Mouse (Mus musculus) cortical plate, adult 2 months (tissue): ENCODE measurements around the gene Fignl2. TPM values are rescaled to one million over a fixed set of nuclear protein-coding genes. Genes with fewer than 3 reads are reported as not detected.
A peak's percentile ranks its signal among the peaks of the same experiment; 100 is the strongest.
"Not testable (repeated sequence)": the region's sequence is repeated elsewhere in the genome, so short reads cannot be mapped to it uniquely, and the experiment has no call there.

Experiments
- H3K27ac ChIP-seq: fragments of 200-500 bp; 2 replicates; pipeline ENCODE4 v1.5.1; 2012; ENCODE audit warnings: low read length, control low read depth, inconsistent platforms; ENCODE audit not compliant: insufficient read depth
- H3K4me1 ChIP-seq: fragments of 200-500 bp; 2 replicates; pipeline ENCODE4 v1.6.1; 2011; ENCODE audit warnings: low read length; ENCODE audit not compliant: control insufficient read depth, insufficient read depth
- H3K4me3 ChIP-seq: fragments of 200-500 bp; 2 replicates; pipeline ENCODE4 v1.5.1; 2011; ENCODE audit warnings: mild to moderate bottlenecking, low read length, control low read depth; ENCODE audit not compliant: insufficient read depth
- CTCF ChIP-seq: fragments of 200-500 bp; IDR thresholded peaks from 2 replicates; pipeline ENCODE4 v1.5.1; 2011; ENCODE audit warnings: mild to moderate bottlenecking, control low read depth, low read length; ENCODE audit not compliant: insufficient read depth; ENCODE audit errors: extremely low read depth
- POLR2A ChIP-seq: fragments of 200-500 bp; IDR thresholded peaks from 2 replicates; pipeline ENCODE4 v1.6.1; 2011; ENCODE audit warnings: mild to moderate bottlenecking, low read length, control low read depth; ENCODE audit not compliant: insufficient read depth; ENCODE audit errors: extremely low read depth
- polyA plus RNA-seq: library from polyadenylated mRNA; depleted of rRNA; stranded (reverse); fragments of >200 nt; gene quantifications from 2 replicates; pipeline ENCODE4 v1.2.3, GENCODE M21; 2012; rRNA removed

The Fignl2 gene
- 0.77 and 0.87 TPM in 2 replicates for polyA plus RNA-seq

- peak within 1 kb of the TSS; percentile 20 for H3K4me3 ChIP-seq
- no peaks in the 10 kb centered on the region for H3K4me1 ChIP-seq
- TF ChIP-seq POLR2A (no peak), CTCF (no peak)
- peak within 1 kb of the TSS; percentile 53; the same call in 1 of the 2 replicates for H3K27ac ChIP-seq
Observed at GRCm38 (mm10) chr15:101077813-101078730, at the start of gene Fignl2. Fignl2 (minus strand) TSS chr15:101078567.

GRCm38 (mm10) chr15:101126876-101127544 lies 48.6 kb upstream of the Fignl2 start:
- Histone ChIP-seq H3K4me1 (no peaks in the 10 kb centered on the region), H3K4me3 (no peak overlapping the region), H3K27ac (no peak overlapping the region)
- TF ChIP-seq POLR2A (no peak), CTCF (no peak)

GRCm38 (mm10) chr15:101125561-101125960 lies 47.2 kb upstream of the Fignl2 start:
- H3K4me1 ChIP-seq: no peaks in the 10 kb centered on the region
- no peak overlapping the region for H3K27ac ChIP-seq
- no peak for TF ChIP-seq CTCF
- no peak for TF ChIP-seq POLR2A
- no peak overlapping the region for H3K4me3 ChIP-seq

- Histone ChIP-seq H3K4me3 (no peak overlapping the region), H3K4me1 (no peaks in the 10 kb centered on the region), H3K27ac (peak overlapping the region; percentile 23; the same call in 1 of the 2 replicates)
- no peak for TF ChIP-seq CTCF
- TF ChIP-seq POLR2A: no peak
Observed at GRCm38 (mm10) chr15:101123202-101123601, 44.8 kb upstream of the Fignl2 start.

GRCm38 (mm10) chr15:101122290-101122589 lies 43.9 kb upstream of the Fignl2 start:
- Histone ChIP-seq H3K4me3 (no peak overlapping the region), H3K27ac (no peak overlapping the region), H3K4me1 (no peaks in the 10 kb centered on the region)
- TF ChIP-seq CTCF (no peak), POLR2A (no peak)

GRCm38 (mm10) chr15:101121411-101122289 lies 43.3 kb upstream of the Fignl2 start:
- Histone ChIP-seq H3K4me3 (no peak overlapping the region), H3K4me1 (no peaks in the 10 kb centered on the region), H3K27ac (no peak overlapping the region)
- TF ChIP-seq POLR2A (no peak), CTCF (no peak)

GRCm38 (mm10) chr15:101118399-101119125 lies 40.2 kb upstream of the Fignl2 start:
- H3K27ac ChIP-seq: no peak overlapping the region
- TF ChIP-seq CTCF: peak; percentile 46
- no peak for TF ChIP-seq POLR2A

GRCm38 (mm10) chr15:101115511-101116110 lies 37.2 kb upstream of the Fignl2 start, which contains the start of gene Ankrd33:
Ankrd33 (plus strand) TSS chr15:101115755.
- Histone ChIP-seq H3K27ac (no peak within 1 kb of the TSS), H3K4me3 (no peak within 1 kb of the TSS), H3K4me1 (no peaks in the 10 kb centered on the region)
- TF ChIP-seq CTCF (no peak), POLR2A (no peak)

More at GRCm38 (mm10) chr15:101118399-101119125, 40.2 kb upstream of the Fignl2 start:
- Histone ChIP-seq H3K4me1 (no peaks in the 10 kb centered on the region), H3K4me3 (no peak overlapping the region)

GRCm38 (mm10) chr15:101113778-101114177 lies 35.4 kb upstream of the Fignl2 start:
- H3K27ac ChIP-seq, H3K4me3 ChIP-seq, H3K4me1 ChIP-seq: not testable (repeated sequence)
